11 mouse cellular contexts compared by ENCODE assay signal in genomic region chr1:55160218-55160617, GRCm38 (mm10). TPM values are rescaled to one million over a fixed set of nuclear protein-coding genes. Genes with fewer than 3 reads are reported as not detected.
DNase-seq lines count a peak whose midpoint lies in the region; ATAC-seq lines count a peak whose summit lies in the region.
"Had no signal": no experiment of that assay in that cellular context is flagged by ENCODE, and none has a peak within 500 bp of the region (broad histone marks: within the 10 kb centered on the region; RNA-seq: fewer than 3 reads in every experiment).

No protein-coding gene starts in this region.

- DNase-seq in forebrain, embryonic 11.5 days (ENCODE audit: low spot score) = no peak
- no peak for DNase-seq in hindbrain, embryonic 11.5 days (ENCODE audit: low spot score)
- peak; percentile 16 for DNase-seq in limb, embryonic 11.5 days (ENCODE audit: low spot score)
- no peak for DNase-seq in limb, embryonic 10.5 days (ENCODE audit: low spot score)
- DNase-seq: gastrocnemius, adult 2 months; gastrocnemius, postnatal 25 days had no signal

- H3K27me3 ChIP-seq in forebrain, embryonic 15.5 days = no peaks in the 10 kb centered on the region
- no peaks in the 10 kb centered on the region for H3K27me3 ChIP-seq in forebrain, embryonic 11.5 days (ENCODE audit: control insufficient read depth, insufficient read depth, low read length)
- H3K27me3 ChIP-seq in hindbrain, embryonic 16.5 days (replicated peaks; ENCODE audit: control insufficient read depth, insufficient read depth, low read length) = no peaks in the 10 kb centered on the region
- no peaks in the 10 kb centered on the region for H3K27me3 ChIP-seq in hindbrain, embryonic 11.5 days (ENCODE audit: control insufficient read depth, insufficient read depth, low read length)
- H3K27me3 ChIP-seq in limb, embryonic 11.5 days (ENCODE audit: control insufficient read depth, insufficient read depth, low read length) = no peaks in the 10 kb centered on the region
- H3K27me3 ChIP-seq in limb, embryonic 10.5 days (ENCODE audit: low read depth, poor library complexity, severe bottlenecking) = no peaks in the 10 kb centered on the region
- H3K27me3 ChIP-seq: embryonic facial prominence, embryonic 13.5 days; forebrain, embryonic 13.5 days; heart, embryonic 13.5 days had no signal

- ATAC-seq in forebrain, embryonic 15.5 days (replicated peaks) = no peak
- ATAC-seq in forebrain, embryonic 11.5 days (replicated peaks; ENCODE audit: low FRiP score) = no peak
- no peak for ATAC-seq in hindbrain, embryonic 16.5 days
- no peak for ATAC-seq in hindbrain, embryonic 11.5 days (ENCODE audit: low FRiP score)
- no peak for ATAC-seq in limb, embryonic 11.5 days (ENCODE audit: insufficient number of reproducible peaks, low FRiP score, low TSS enrichment, low read depth)

- WGBS in forebrain, embryonic 15.5 days = 91% methylated on average over 3 of the region's 3 CpGs
- WGBS in forebrain, embryonic 11.5 days = 87% methylated on average over 3 of the region's 3 CpGs
- 95% methylated on average over 3 of the region's 3 CpGs for WGBS in hindbrain, embryonic 16.5 days
- 96% methylated on average over 3 of the region's 3 CpGs for WGBS in hindbrain, embryonic 11.5 days
- 95% methylated on average over 3 of the region's 3 CpGs for WGBS in limb, embryonic 11.5 days
- WGBS in limb, embryonic 10.5 days = 85% methylated on average over 3 of the region's 3 CpGs

- H3K9ac ChIP-seq in forebrain, embryonic 15.5 days (replicated peaks) = no peak overlapping the region
- H3K9ac ChIP-seq in forebrain, embryonic 11.5 days (ENCODE audit: low read length) = no peak overlapping the region
- no peak overlapping the region for H3K9ac ChIP-seq in hindbrain, embryonic 16.5 days (ENCODE audit: low read depth, low read length)
- no peak overlapping the region for H3K9ac ChIP-seq in hindbrain, embryonic 11.5 days (ENCODE audit: low read depth, low read length)
- H3K9ac ChIP-seq in limb, embryonic 11.5 days (ENCODE audit: low read length) = no peak overlapping the region
- H3K9ac ChIP-seq: embryonic facial prominence, embryonic 13.5 days; forebrain, embryonic 13.5 days; heart, embryonic 13.5 days had no signal

- no peak overlapping the region for H3K4me2 ChIP-seq in forebrain, embryonic 15.5 days (replicated peaks)
- H3K4me2 ChIP-seq in forebrain, embryonic 11.5 days (ENCODE audit: low read depth, low read length, severe bottlenecking) = no peak overlapping the region
- no peak overlapping the region for H3K4me2 ChIP-seq in hindbrain, embryonic 16.5 days (ENCODE audit: low read length)
- no peak overlapping the region for H3K4me2 ChIP-seq in hindbrain, embryonic 11.5 days (replicated peaks; ENCODE audit: low read depth, low read length)
- no peak overlapping the region for H3K4me2 ChIP-seq in limb, embryonic 11.5 days (ENCODE audit: low read depth, severe bottlenecking)
- H3K4me2 ChIP-seq: embryonic facial prominence, embryonic 13.5 days; forebrain, embryonic 13.5 days; heart, embryonic 13.5 days had no signal

- no peaks in the 10 kb centered on the region for H3K4me1 ChIP-seq in forebrain, embryonic 15.5 days
- H3K4me1 ChIP-seq in forebrain, embryonic 11.5 days (replicated peaks; ENCODE audit: control insufficient read depth, insufficient read depth, low read length) = no peaks in the 10 kb centered on the region
- H3K4me1 ChIP-seq in hindbrain, embryonic 16.5 days (ENCODE audit: control insufficient read depth, insufficient read depth, low read depth, low read length) = no peaks in the 10 kb centered on the region
- no peaks in the 10 kb centered on the region for H3K4me1 ChIP-seq in hindbrain, embryonic 11.5 days (replicated peaks; ENCODE audit: control insufficient read depth, insufficient read depth, low read length)
- no peaks in the 10 kb centered on the region for H3K4me1 ChIP-seq in limb, embryonic 11.5 days (ENCODE audit: control insufficient read depth, insufficient read depth, low read length)
- H3K4me1 ChIP-seq in limb, embryonic 10.5 days = no peaks in the 10 kb centered on the region
- H3K4me1 ChIP-seq: embryonic facial prominence, embryonic 13.5 days; heart, embryonic 13.5 days had no signal

- 0 out of 2 replicates have a peak overlapping the region, but pooled peaks have one; percentile 11 for H3K27ac ChIP-seq in forebrain, embryonic 15.5 days (replicated peaks)
- H3K27ac ChIP-seq in forebrain, embryonic 11.5 days (ENCODE audit: low read depth, low read length) = no peak overlapping the region
- peak overlapping the region; percentile 59 for H3K27ac ChIP-seq in hindbrain, embryonic 16.5 days (ENCODE audit: low read depth, low read length)
- H3K27ac ChIP-seq in hindbrain, embryonic 11.5 days (ENCODE audit: low read depth, low read length) = no peak overlapping the region
- no peak overlapping the region for H3K27ac ChIP-seq in limb, embryonic 11.5 days (replicated peaks; ENCODE audit: low read depth, low read length)
- H3K27ac ChIP-seq in limb, embryonic 10.5 days = no peak overlapping the region
- H3K27ac ChIP-seq: gastrocnemius, adult 2 months; heart, embryonic 13.5 days had no signal

- H3K36me3 ChIP-seq in forebrain, embryonic 15.5 days = peaks cover 26% of the 10 kb centered on the region
- H3K36me3 ChIP-seq in forebrain, embryonic 11.5 days (ENCODE audit: control insufficient read depth, insufficient read depth, low read length) = no peaks in the 10 kb centered on the region; the same call in 1 of the 2 replicates
- peaks cover 8% of the 10 kb centered on the region; the same call in 1 of the 2 replicates for H3K36me3 ChIP-seq in hindbrain, embryonic 16.5 days (ENCODE audit: control insufficient read depth, insufficient read depth, low read length)
- no peaks in the 10 kb centered on the region for H3K36me3 ChIP-seq in hindbrain, embryonic 11.5 days (ENCODE audit: control insufficient read depth, insufficient read depth, low read length)
- peaks cover 4% of the 10 kb centered on the region; the same call in 1 of the 2 replicates for H3K36me3 ChIP-seq in limb, embryonic 11.5 days (ENCODE audit: control insufficient read depth, insufficient read depth, low read length)
- H3K36me3 ChIP-seq in limb, embryonic 10.5 days = peaks cover 40% of the 10 kb centered on the region

- no peaks in the 10 kb centered on the region for H3K9me3 ChIP-seq in forebrain, embryonic 15.5 days
- no peaks in the 10 kb centered on the region for H3K9me3 ChIP-seq in forebrain, embryonic 11.5 days (ENCODE audit: control insufficient read depth, low read length)
- no peaks in the 10 kb centered on the region for H3K9me3 ChIP-seq in hindbrain, embryonic 16.5 days (ENCODE audit: control insufficient read depth, low read length)
- H3K9me3 ChIP-seq in hindbrain, embryonic 11.5 days (ENCODE audit: control insufficient read depth, low read length) = no peaks in the 10 kb centered on the region
- H3K9me3 ChIP-seq in limb, embryonic 11.5 days (ENCODE audit: control insufficient read depth, low read length) = no peaks in the 10 kb centered on the region
- no peaks in the 10 kb centered on the region for H3K9me3 ChIP-seq in limb, embryonic 10.5 days (replicated peaks)
- H3K9me3 ChIP-seq: embryonic facial prominence, embryonic 13.5 days; forebrain, embryonic 13.5 days; heart, embryonic 13.5 days had no signal

- H3K4me3 ChIP-seq in forebrain, embryonic 15.5 days = no peak overlapping the region
- no peak overlapping the region for H3K4me3 ChIP-seq in forebrain, embryonic 11.5 days (ENCODE audit: low read depth, low read length)
- no peak overlapping the region for H3K4me3 ChIP-seq in hindbrain, embryonic 16.5 days (ENCODE audit: low read length)
- H3K4me3 ChIP-seq in hindbrain, embryonic 11.5 days (ENCODE audit: low read depth, low read length) = no peak overlapping the region
- no peak overlapping the region for H3K4me3 ChIP-seq in limb, embryonic 11.5 days (ENCODE audit: low read depth, low read length)
- H3K4me3 ChIP-seq in limb, embryonic 10.5 days = no peak overlapping the region
- H3K4me3 ChIP-seq: embryonic facial prominence, embryonic 13.5 days; forebrain, embryonic 13.5 days; gastrocnemius, adult 2 months; heart, embryonic 13.5 days had no signal

RNA-seq across cellular contexts. Expression of gene Mob4, which starts 29.2 kb away (rescaled TPM):
- polyA plus RNA-seq in forebrain, embryonic 15.5 days (2015; fragmentation: Nextera tagmentation; extraction: Ambion mirVana) = 175 and 182 TPM in 2 replicates
- polyA plus RNA-seq in forebrain, embryonic 11.5 days (2014; fragmentation: Nextera tagmentation; extraction: Ambion mirVana) = 133 and 163 TPM in 2 replicates
- polyA plus RNA-seq in hindbrain, embryonic 16.5 days (2015; fragmentation: Nextera tagmentation; extraction: Ambion mirVana) = 158 and 160 TPM in 2 replicates
- 176 and 183 TPM in 2 replicates for polyA plus RNA-seq in hindbrain, embryonic 11.5 days (2014; fragmentation: Nextera tagmentation; extraction: Ambion mirVana)
- polyA plus RNA-seq in limb, embryonic 11.5 days (2014; fragmentation: Nextera tagmentation; extraction: Ambion mirVana) = 149 and 155 TPM in 2 replicates
- polyA plus RNA-seq in limb, embryonic 10.5 days (2016; fragmentation: Nextera tagmentation; extraction: Ambion mirVana) = 125 and 139 TPM in 2 replicates

Comparison
In these comparisons a context has a peak if more than half of its experiments do, and no peak if none do; other contexts are left out.
1. H3K27ac ChIP-seq: peak in forebrain, embryonic 15.5 days (single experiment) and hindbrain, embryonic 16.5 days (single experiment); none in forebrain, embryonic 11.5 days (single experiment), hindbrain, embryonic 11.5 days (single experiment), limb, embryonic 11.5 days (single experiment) and limb, embryonic 10.5 days (single experiment).